Mouse (Mus musculus): ENCODE measurements at regions not wholly inside any gene's neighbourhood (a gene's known extent, or its start where the extent isn't known, plus 50 kb on each side); places are given as distances from the start of the nearest gene placed in this dataset.

- Histone ChIP-seq H3K79me3 (ENCODE audit: low read depth) (peaks cover 61% of the 10 kb centered on the region), H3K36me3 (ENCODE audit: control insufficient read depth, insufficient read depth) (peaks cover 4% of the 10 kb centered on the region), H3K4me3 (ENCODE audit: insufficient read depth, poor library complexity, severe bottlenecking) (no peak overlapping the region), H3K27me3 (ENCODE audit: control insufficient read depth, insufficient read depth, insufficient read length) (no peaks in the 10 kb centered on the region), H3ac (ENCODE audit: control insufficient read depth, insufficient read length, low read depth) (no peak overlapping the region), H3K79me2 (ENCODE audit: control insufficient read depth, insufficient read depth) (peaks cover 93% of the 10 kb centered on the region)
- TF ChIP-seq MYOG (IDR thresholded peaks at IDR 0.05; ENCODE audit: control insufficient read depth, extremely low read depth, insufficient read length) (no peak), CTCF (IDR thresholded peaks at IDR 0.05; ENCODE audit: control insufficient read depth, insufficient read depth, insufficient read length) (no peak), FOSL1 (IDR thresholded peaks at IDR 0.05; ENCODE audit: insufficient read depth, low read length, poor library complexity, severe bottlenecking) (no peak), MAX (IDR thresholded peaks at IDR 0.05) (no peak), USF1 (IDR thresholded peaks at IDR 0.05; ENCODE audit: low read depth) (no peak), MYOD1 (IDR thresholded peaks at IDR 0.05; ENCODE audit: control insufficient read depth, insufficient read length, low read depth) (no peak), CEBPB (IDR thresholded peaks at IDR 0.05; ENCODE audit: low read depth) (no peak)
Observed at GRCm38 (mm10) chr2:128393921-128394320, 197.1 kb upstream of the Spdye4c start.

DNA sequence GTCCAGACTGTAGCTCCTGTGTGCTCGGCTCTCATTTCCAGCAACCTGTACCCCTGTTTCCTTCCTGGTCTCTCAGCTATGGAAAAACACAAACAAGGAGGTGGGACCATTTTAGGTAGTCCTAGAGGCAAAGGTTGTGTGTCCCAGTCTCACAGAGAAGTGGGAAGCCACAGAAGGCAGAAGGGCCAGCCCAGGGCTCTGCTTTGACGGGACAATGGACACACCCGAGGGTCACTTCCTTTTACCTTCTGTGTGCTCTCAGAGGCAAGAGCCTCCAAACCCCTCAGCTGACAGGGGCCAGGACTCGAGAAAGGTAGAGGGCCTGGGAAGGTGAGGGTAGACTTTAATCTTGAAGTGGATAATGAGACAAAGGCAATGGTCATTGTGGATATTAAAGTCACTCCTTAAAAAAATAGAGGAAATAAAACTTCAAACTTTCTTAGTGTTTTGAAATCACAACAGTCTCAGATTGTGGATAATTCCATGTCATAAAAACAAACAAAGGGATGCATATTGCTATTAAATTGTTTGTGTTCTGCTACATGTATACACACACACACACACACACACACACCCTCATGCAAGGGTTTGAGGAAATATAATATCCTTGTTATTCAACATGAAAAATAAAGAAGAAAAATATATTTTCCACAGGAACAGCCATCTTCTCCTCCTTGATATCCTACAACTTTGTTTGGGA is 195.6 kb upstream of the Spdye4c start:
- H3K79me2 ChIP-seq (ENCODE audit: control insufficient read depth, insufficient read depth) = peaks cover 93% of the 10 kb centered on the region
- no peak overlapping the region for H3K4me3 ChIP-seq (ENCODE audit: insufficient read depth, poor library complexity, severe bottlenecking)
- TF ChIP-seq MAX (IDR thresholded peaks at IDR 0.05) (no peak), USF1 (IDR thresholded peaks at IDR 0.05; ENCODE audit: low read depth) (no peak), MYOD1 (IDR thresholded peaks at IDR 0.05; ENCODE audit: control insufficient read depth, insufficient read length, low read depth) (no peak), FOSL1 (IDR thresholded peaks at IDR 0.05; ENCODE audit: insufficient read depth, low read length, poor library complexity, severe bottlenecking) (no peak), CEBPB (IDR thresholded peaks at IDR 0.05; ENCODE audit: low read depth) (no peak), MYOG (IDR thresholded peaks at IDR 0.05; ENCODE audit: control insufficient read depth, extremely low read depth, insufficient read length) (no peak), CTCF (IDR thresholded peaks at IDR 0.05; ENCODE audit: control insufficient read depth, insufficient read depth, insufficient read length) (no peak)
- peaks cover 63% of the 10 kb centered on the region for H3K79me3 ChIP-seq (ENCODE audit: low read depth)
- H3K36me3 ChIP-seq (ENCODE audit: control insufficient read depth, insufficient read depth) = peaks cover 11% of the 10 kb centered on the region
- no peak overlapping the region for H3ac ChIP-seq (ENCODE audit: control insufficient read depth, insufficient read length, low read depth)
- H3K27me3 ChIP-seq (ENCODE audit: control insufficient read depth, insufficient read depth, insufficient read length) = no peaks in the 10 kb centered on the region

- H3K27me3 ChIP-seq (ENCODE audit: control insufficient read depth, insufficient read depth, insufficient read length) = no peaks in the 10 kb centered on the region
Observed at GRCm38 (mm10) chr2:128396008-128396346, 195.0 kb upstream of the Spdye4c start.

GRCm38 (mm10) chr2:128401359-128401758 is 189.7 kb upstream of the Spdye4c start:
- Histone ChIP-seq H3K36me3 (ENCODE audit: control insufficient read depth, insufficient read depth) (peaks cover 11% of the 10 kb centered on the region), H3ac (ENCODE audit: control insufficient read depth, insufficient read length, low read depth) (no peak overlapping the region), H3K79me2 (ENCODE audit: control insufficient read depth, insufficient read depth) (peaks cover 100% of the 10 kb centered on the region), H3K27me3 (ENCODE audit: control insufficient read depth, insufficient read depth, insufficient read length) (no peaks in the 10 kb centered on the region), H3K4me3 (ENCODE audit: insufficient read depth, poor library complexity, severe bottlenecking) (no peak overlapping the region), H3K79me3 (ENCODE audit: low read depth) (peaks cover 74% of the 10 kb centered on the region)
- no peak for TF ChIP-seq CEBPB (IDR thresholded peaks at IDR 0.05; ENCODE audit: low read depth)
- TF ChIP-seq FOSL1 (IDR thresholded peaks at IDR 0.05; ENCODE audit: insufficient read depth, low read length, poor library complexity, severe bottlenecking) = no peak
- TF ChIP-seq CTCF (IDR thresholded peaks at IDR 0.05; ENCODE audit: control insufficient read depth, insufficient read depth, insufficient read length) = no peak
- no peak for TF ChIP-seq MYOD1 (IDR thresholded peaks at IDR 0.05; ENCODE audit: control insufficient read depth, insufficient read length, low read depth)
- no peak for TF ChIP-seq MAX (IDR thresholded peaks at IDR 0.05)
- TF ChIP-seq MYOG (IDR thresholded peaks at IDR 0.05; ENCODE audit: control insufficient read depth, extremely low read depth, insufficient read length) = no peak
- no peak for TF ChIP-seq USF1 (IDR thresholded peaks at IDR 0.05; ENCODE audit: low read depth)

More at GRCm38 (mm10) chr2:128396008-128396346, 195.0 kb upstream of the Spdye4c start:
- TF ChIP-seq CEBPB (IDR thresholded peaks at IDR 0.05; ENCODE audit: low read depth) (no peak), FOSL1 (IDR thresholded peaks at IDR 0.05; ENCODE audit: insufficient read depth, low read length, poor library complexity, severe bottlenecking) (no peak), MYOD1 (IDR thresholded peaks at IDR 0.05; ENCODE audit: control insufficient read depth, insufficient read length, low read depth) (peak; percentile 81), MYOG (IDR thresholded peaks at IDR 0.05; ENCODE audit: control insufficient read depth, extremely low read depth, insufficient read length) (no peak), CTCF (IDR thresholded peaks at IDR 0.05; ENCODE audit: control insufficient read depth, insufficient read depth, insufficient read length) (peak; percentile 80), USF1 (IDR thresholded peaks at IDR 0.05; ENCODE audit: low read depth) (no peak), MAX (IDR thresholded peaks at IDR 0.05) (no peak)
- H3K79me2 ChIP-seq (ENCODE audit: control insufficient read depth, insufficient read depth) = peaks cover 93% of the 10 kb centered on the region
- peaks cover 61% of the 10 kb centered on the region for H3K79me3 ChIP-seq (ENCODE audit: low read depth)
- peaks cover 11% of the 10 kb centered on the region for H3K36me3 ChIP-seq (ENCODE audit: control insufficient read depth, insufficient read depth)
- no peak overlapping the region for H3ac ChIP-seq (ENCODE audit: control insufficient read depth, insufficient read length, low read depth)
- H3K4me3 ChIP-seq (ENCODE audit: insufficient read depth, poor library complexity, severe bottlenecking) = no peak overlapping the region

DNA sequence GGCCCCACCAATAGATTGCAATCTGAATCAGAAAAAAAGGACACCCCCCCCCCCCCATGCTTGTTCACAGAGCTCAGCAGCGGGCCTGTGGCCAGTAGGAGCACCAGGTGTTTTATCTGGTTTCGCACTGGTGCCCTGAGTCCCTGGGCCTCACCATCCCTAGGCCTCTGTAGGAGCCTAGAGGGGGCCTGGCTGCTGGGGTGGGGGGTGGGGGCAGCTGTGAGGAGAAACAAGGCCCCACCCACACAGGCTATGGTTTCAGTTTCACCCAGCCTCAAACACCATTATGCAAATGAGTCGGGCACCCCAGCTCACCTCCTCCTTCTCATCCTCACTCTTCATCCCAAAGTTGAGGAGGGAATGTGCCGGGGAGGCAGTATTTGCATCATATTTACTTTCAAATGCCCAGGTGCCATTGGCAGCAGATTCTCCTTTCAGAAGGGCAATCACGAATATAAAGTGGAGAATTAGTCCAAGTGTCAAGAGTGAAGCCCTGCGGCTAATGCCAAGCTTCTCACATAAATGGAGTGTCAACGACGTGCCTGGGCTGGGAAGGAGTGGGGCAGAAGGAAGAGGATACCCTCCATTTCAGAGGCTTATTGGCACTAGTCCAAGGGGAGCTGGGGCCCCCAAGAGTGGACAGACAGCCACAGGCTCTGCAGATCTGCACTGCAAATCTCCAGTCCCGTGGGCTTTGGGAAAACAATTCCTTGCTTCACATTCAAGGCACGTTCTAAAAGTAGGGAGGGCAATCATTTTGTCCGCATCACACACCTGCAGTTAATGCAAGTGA is 187.7 kb upstream of the Spdye4c start:
- Histone ChIP-seq H3ac (ENCODE audit: control insufficient read depth, insufficient read length, low read depth) (no peak overlapping the region), H3K36me3 (ENCODE audit: control insufficient read depth, insufficient read depth) (peaks cover 14% of the 10 kb centered on the region), H3K79me2 (ENCODE audit: control insufficient read depth, insufficient read depth) (peaks cover 100% of the 10 kb centered on the region), H3K4me3 (ENCODE audit: insufficient read depth, poor library complexity, severe bottlenecking) (no peak overlapping the region), H3K27me3 (ENCODE audit: control insufficient read depth, insufficient read depth, insufficient read length) (no peaks in the 10 kb centered on the region), H3K79me3 (ENCODE audit: low read depth) (peaks cover 79% of the 10 kb centered on the region)
- TF ChIP-seq MYOG (IDR thresholded peaks at IDR 0.05; ENCODE audit: control insufficient read depth, extremely low read depth, insufficient read length) = no peak
- no peak for TF ChIP-seq FOSL1 (IDR thresholded peaks at IDR 0.05; ENCODE audit: insufficient read depth, low read length, poor library complexity, severe bottlenecking)
- no peak for TF ChIP-seq CTCF (IDR thresholded peaks at IDR 0.05; ENCODE audit: control insufficient read depth, insufficient read depth, insufficient read length)
- no peak for TF ChIP-seq USF1 (IDR thresholded peaks at IDR 0.05; ENCODE audit: low read depth)
- no peak for TF ChIP-seq MAX (IDR thresholded peaks at IDR 0.05)
- no peak for TF ChIP-seq CEBPB (IDR thresholded peaks at IDR 0.05; ENCODE audit: low read depth)
- no peak for TF ChIP-seq MYOD1 (IDR thresholded peaks at IDR 0.05; ENCODE audit: control insufficient read depth, insufficient read length, low read depth)

Data from C2C12 (cell line).